21 mouse cellular contexts compared by ENCODE assay signal in genomic region chr4:134166906-134167305, GRCm38 (mm10). TPM values are rescaled to one million over a fixed set of nuclear protein-coding genes. Genes with fewer than 3 reads are reported as not detected.
DNase-seq lines count a peak whose midpoint lies in the region; ATAC-seq and TF ChIP-seq lines count a peak whose summit lies in the region.
"Had no signal": no experiment of that assay in that cellular context is flagged by ENCODE, and none has a peak within 500 bp of the region (broad histone marks: within the 10 kb centered on the region; RNA-seq: fewer than 3 reads in every experiment).

No protein-coding gene starts in this region.

- no peak overlapping the region for H3K4me3 ChIP-seq in kidney, adult 2 months (ENCODE audit: insufficient read depth, low read depth, low read length)
- H3K4me3 ChIP-seq in lung, postnatal 0 days (ENCODE audit: low read depth, low read length), result no peak overlapping the region
- H3K4me3 ChIP-seq in stomach, postnatal 0 days (ENCODE audit: low read depth, low read length), result no peak overlapping the region
- no peak overlapping the region for H3K4me3 ChIP-seq in hindbrain, embryonic 16.5 days (ENCODE audit: low read length)
- H3K4me3 ChIP-seq: embryonic facial prominence, embryonic 15.5 days; forebrain, embryonic 12.5 days; lung, embryonic 15.5 days; stomach, embryonic 15.5 days had no signal

- H3K27me3 ChIP-seq in kidney, adult 2 months (replicated peaks; ENCODE audit: control insufficient read depth, insufficient read depth, low read length), result no peaks in the 10 kb centered on the region
- no peaks in the 10 kb centered on the region for H3K27me3 ChIP-seq in lung, postnatal 0 days (replicated peaks; ENCODE audit: insufficient read depth, low read length)
- H3K27me3 ChIP-seq in stomach, postnatal 0 days (ENCODE audit: control insufficient read depth, insufficient read depth, low read length), result no peaks in the 10 kb centered on the region
- H3K27me3 ChIP-seq in hindbrain, embryonic 16.5 days (replicated peaks; ENCODE audit: control insufficient read depth, insufficient read depth, low read length), result no peaks in the 10 kb centered on the region
- H3K27me3 ChIP-seq: CH12.LX; embryonic facial prominence, embryonic 15.5 days; forebrain, embryonic 12.5 days; lung, embryonic 15.5 days; stomach, embryonic 15.5 days had no signal

- ATAC-seq in lung, postnatal 0 days, result no peak
- ATAC-seq in stomach, postnatal 0 days (ENCODE audit: low FRiP score, low TSS enrichment), result no peak
- ATAC-seq in hindbrain, embryonic 16.5 days, result no peak
- ATAC-seq: hindbrain, postnatal 0 days had no signal

- TF ChIP-seq EP300 in lung, postnatal 0 days (IDR thresholded peaks at IDR 0.05), result no peak
- TF ChIP-seq EP300 in stomach, postnatal 0 days (optimal IDR thresholded peaks at IDR 0.05), result no peak

- peak; percentile 43 for TF ChIP-seq CTCF in kidney, adult 2 months (conservative IDR thresholded peaks at IDR 0.05; ENCODE audit: insufficient read depth, insufficient read length, low read depth, low read length)
- peak; percentile 30; the same call in 1 of the 2 replicates for TF ChIP-seq CTCF in lung, postnatal 0 days (IDR thresholded peaks at IDR 0.05)
- TF ChIP-seq CTCF in stomach, postnatal 0 days (IDR thresholded peaks at IDR 0.05; ENCODE audit: low read depth), result peak; percentile 48

- no peaks in the 10 kb centered on the region for H3K9me3 ChIP-seq in lung, postnatal 0 days (ENCODE audit: low read length)
- no peaks in the 10 kb centered on the region for H3K9me3 ChIP-seq in stomach, postnatal 0 days (ENCODE audit: control insufficient read depth, low read length)
- no peaks in the 10 kb centered on the region for H3K9me3 ChIP-seq in hindbrain, embryonic 16.5 days (ENCODE audit: control insufficient read depth, low read length)
- H3K9me3 ChIP-seq: embryonic facial prominence, embryonic 15.5 days; forebrain, embryonic 12.5 days; lung, embryonic 15.5 days; stomach, embryonic 15.5 days had no signal

- H3K4me1 ChIP-seq in kidney, adult 2 months (ENCODE audit: control insufficient read depth, insufficient read depth, low read length), result no peaks in the 10 kb centered on the region; the same call in 1 of the 2 replicates
- H3K4me1 ChIP-seq in lung, postnatal 0 days (ENCODE audit: insufficient read depth, low read depth, low read length), result no peaks in the 10 kb centered on the region
- no peaks in the 10 kb centered on the region for H3K4me1 ChIP-seq in stomach, postnatal 0 days (replicated peaks; ENCODE audit: control insufficient read depth, insufficient read depth)
- H3K4me1 ChIP-seq in hindbrain, embryonic 16.5 days (ENCODE audit: control insufficient read depth, insufficient read depth, low read depth, low read length), result no peaks in the 10 kb centered on the region
- H3K4me1 ChIP-seq: forebrain, embryonic 12.5 days; lung, embryonic 15.5 days; stomach, embryonic 15.5 days had no signal

- H3K36me3 ChIP-seq in kidney, adult 2 months (ENCODE audit: control insufficient read depth, insufficient read depth, low read length), result peaks cover 2% of the 10 kb centered on the region; the same call in 1 of the 2 replicates
- no peaks in the 10 kb centered on the region for H3K36me3 ChIP-seq in lung, postnatal 0 days (ENCODE audit: insufficient read depth, low read length)
- peaks cover 3% of the 10 kb centered on the region; the same call in 1 of the 2 replicates for H3K36me3 ChIP-seq in stomach, postnatal 0 days (ENCODE audit: control insufficient read depth, insufficient read depth, low read length)
- peaks cover 2% of the 10 kb centered on the region; the same call in 1 of the 2 replicates for H3K36me3 ChIP-seq in hindbrain, embryonic 16.5 days (ENCODE audit: control insufficient read depth, insufficient read depth, low read length)
- H3K36me3 ChIP-seq: stomach, embryonic 15.5 days had no signal

- TF ChIP-seq POLR2A in kidney, adult 2 months (IDR thresholded peaks at IDR 0.05; ENCODE audit: low read depth, low read length), result no peak

- 92% methylated on average over 3 of the region's 3 CpGs for WGBS in kidney, adult 2 months
- 92% methylated on average over 3 of the region's 3 CpGs for WGBS in lung, postnatal 0 days
- WGBS in stomach, postnatal 0 days, result 89% methylated on average over 3 of the region's 3 CpGs
- WGBS in hindbrain, embryonic 16.5 days, result 88% methylated on average over 3 of the region's 3 CpGs

- DNase-seq in kidney, adult 2 months, result no peak
- DNase-seq in kidney, postnatal 36 days, result no peak
- no peak for DNase-seq in lung, postnatal 0 days (ENCODE audit: low spot score)
- DNase-seq in lung, postnatal 25 days (ENCODE audit: low spot score), result no peak
- peak; percentile 69 for DNase-seq in induced T-regulatory cell, adult 2 months (ENCODE audit: low read depth)
- DNase-seq in stomach, postnatal 0 days (ENCODE audit: low spot score), result no peak
- no peak for DNase-seq in Muller cell, postnatal 12 days (ENCODE audit: inconsistent ontology term)
- DNase-seq: adrenal gland, postnatal 36 days; cerebellum, adult 9-11 months; heart, postnatal 4 days; midbrain, embryonic 14.5 days; spleen, adult 18-20 months had no signal

- H3K9ac ChIP-seq in lung, postnatal 0 days (replicated peaks; ENCODE audit: low read depth), result no peak overlapping the region
- H3K9ac ChIP-seq in stomach, postnatal 0 days (ENCODE audit: low read length), result no peak overlapping the region
- no peak overlapping the region for H3K9ac ChIP-seq in hindbrain, embryonic 16.5 days (ENCODE audit: low read depth, low read length)
- H3K9ac ChIP-seq: embryonic facial prominence, embryonic 15.5 days; forebrain, embryonic 12.5 days; lung, embryonic 15.5 days; stomach, embryonic 15.5 days had no signal

- H3K4me2 ChIP-seq in lung, postnatal 0 days (replicated peaks; ENCODE audit: low read depth, low read length), result no peak overlapping the region
- H3K4me2 ChIP-seq in stomach, postnatal 0 days (replicated peaks; ENCODE audit: low read depth), result no peak overlapping the region
- H3K4me2 ChIP-seq in hindbrain, embryonic 16.5 days (ENCODE audit: low read length), result no peak overlapping the region
- H3K4me2 ChIP-seq: embryonic facial prominence, embryonic 15.5 days; forebrain, embryonic 12.5 days; heart, embryonic 11.5 days; lung, embryonic 15.5 days; stomach, embryonic 15.5 days had no signal

- no peak overlapping the region for H3K27ac ChIP-seq in kidney, adult 2 months (ENCODE audit: insufficient read depth, low read depth, low read length)
- no peak overlapping the region for H3K27ac ChIP-seq in lung, postnatal 0 days (ENCODE audit: low read length)
- H3K27ac ChIP-seq in stomach, postnatal 0 days (replicated peaks), result no peak overlapping the region
- H3K27ac ChIP-seq in hindbrain, embryonic 16.5 days (ENCODE audit: low read depth, low read length), result no peak overlapping the region
- H3K27ac ChIP-seq: embryonic facial prominence, embryonic 15.5 days; forebrain, embryonic 12.5 days; hindbrain, postnatal 0 days; lung, embryonic 15.5 days; stomach, embryonic 15.5 days had no signal

RNA-seq across cellular contexts. Expression of gene Cep85, which starts 20.0 kb away (rescaled TPM):
- 28.3 and 38.9 TPM in 2 replicates for polyA plus RNA-seq in kidney, adult 2 months (2012; rRNA removed)
- polyA plus RNA-seq in lung, postnatal 0 days (2015; fragmentation: Nextera tagmentation; extraction: Ambion mirVana), result 36.6 and 74.1 TPM in 2 replicates
- polyA plus RNA-seq in stomach, postnatal 0 days (2015; fragmentation: Nextera tagmentation; extraction: Ambion mirVana), result 87.6 and 102 TPM in 2 replicates
- polyA plus RNA-seq in hindbrain, embryonic 16.5 days (2015; fragmentation: Nextera tagmentation; extraction: Ambion mirVana), result 17.6 and 18.0 TPM in 2 replicates

RNA-seq across cellular contexts. Expression of gene Gm7534, which starts 35.9 kb away (rescaled TPM):
- polyA plus RNA-seq in kidney, adult 2 months (2012; rRNA removed), result not detected in 2 replicates
- not detected in 2 replicates for polyA plus RNA-seq in lung, postnatal 0 days (2015; fragmentation: Nextera tagmentation; extraction: Ambion mirVana)
- not detected in 2 replicates for polyA plus RNA-seq in stomach, postnatal 0 days (2015; fragmentation: Nextera tagmentation; extraction: Ambion mirVana)
- polyA plus RNA-seq in hindbrain, embryonic 16.5 days (2015; fragmentation: Nextera tagmentation; extraction: Ambion mirVana), result not detected in 2 replicates
- polyA plus RNA-seq: forebrain, embryonic 12.5 days; heart, embryonic 11.5 days; hindbrain, postnatal 0 days; limb, embryonic 11.5 days; lung, embryonic 15.5 days; midbrain, embryonic 14.5 days; stomach, embryonic 15.5 days had no signal

RNA-seq across cellular contexts. Expression of gene Sh3bgrl3, which starts 38.3 kb away (rescaled TPM):
- polyA plus RNA-seq in kidney, adult 2 months (2012; rRNA removed), result 262 and 323 TPM in 2 replicates
- 476 and 513 TPM in 2 replicates for polyA plus RNA-seq in lung, postnatal 0 days (2015; fragmentation: Nextera tagmentation; extraction: Ambion mirVana)
- polyA plus RNA-seq in stomach, postnatal 0 days (2015; fragmentation: Nextera tagmentation; extraction: Ambion mirVana), result 522 and 533 TPM in 2 replicates
- polyA plus RNA-seq in hindbrain, embryonic 16.5 days (2015; fragmentation: Nextera tagmentation; extraction: Ambion mirVana), result 467 and 509 TPM in 2 replicates
